Mouse (Mus musculus) liver, adult 2 months (tissue): ENCODE measurements around the gene Fgb.

Source experiments
- CTCF ChIP-seq: fragments of 200-500 bp; IDR thresholded peaks from 2 replicates; pipeline ENCODE4 v1.5.1; 2011; ENCODE audit warnings: low read depth, low read length, control low read depth
- POLR2A ChIP-seq: fragments of 200-500 bp; IDR thresholded peaks from 2 replicates; pipeline ENCODE4 v1.6.1; 2011; ENCODE audit warnings: low read length, control low read depth; ENCODE audit not compliant: insufficient read depth; ENCODE audit errors: extremely low read depth

DNA sequence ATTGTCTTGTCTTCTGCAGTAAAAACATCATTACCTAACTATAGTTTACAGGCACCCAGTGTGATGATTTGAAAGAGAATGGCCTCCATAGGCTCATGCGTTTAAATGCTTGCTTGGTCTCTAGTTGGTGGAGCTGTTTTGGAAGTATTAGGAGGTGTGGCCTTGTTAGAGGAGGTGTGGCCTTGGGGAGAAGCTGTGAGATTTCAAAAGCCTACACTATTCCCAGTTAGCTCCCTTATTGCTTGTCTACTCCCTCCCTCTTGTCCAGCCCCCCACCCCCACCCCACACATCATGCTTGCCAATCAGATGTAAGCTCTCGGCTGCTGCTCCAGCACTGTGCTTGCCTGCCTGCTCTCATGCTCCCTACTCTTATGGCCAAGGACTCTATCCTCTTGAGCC lies 7.4 kb upstream of the Fgb start:
- TF ChIP-seq POLR2A (no peak), CTCF (no peak)
